Mouse (Mus musculus) forebrain, postnatal 0 days (tissue): Measurements from ENCODE around the gene Tcte2. TPM values are rescaled to one million over a fixed set of nuclear protein-coding genes. Genes with fewer than 3 reads are reported as not detected.
"Not testable (repeated sequence)": the region's sequence is repeated elsewhere in the genome, so short reads cannot be mapped to it uniquely, and the experiment has no call there.

Experiments used
- ATAC-seq: fragments of 200-750 bp; cut with Nextera tagmentation; 2 replicates; pipeline ENCODE4 v1.8.0; 2017; ENCODE audit warnings: mild to moderate bottlenecking, moderate library complexity
- DNase-seq: peaks from one replicate; pipeline ENCODE4 v3.0.0-alpha.2; 2015
- H3K27ac ChIP-seq: fragments of 300-500 bp; sonication (generic); 2 replicates; pipeline ENCODE4 v1.5.1; 2014; ENCODE audit warnings: low read depth, mild to moderate bottlenecking, antibody characterized with exemption, low read length, moderate library complexity, mixed read lengths
- H3K27me3 ChIP-seq: fragments of 300-500 bp; sonication (generic); 2 replicates; pipeline ENCODE4 v1.6.1; 2014; ENCODE audit warnings: mild to moderate bottlenecking, low read length, mixed read lengths; ENCODE audit not compliant: insufficient read depth
- H3K36me3 ChIP-seq: fragments of 300-500 bp; sonication (generic); 2 replicates; pipeline ENCODE4 v1.6.1; 2014; ENCODE audit warnings: mild to moderate bottlenecking, moderate library complexity; ENCODE audit not compliant: insufficient read depth
- H3K4me1 ChIP-seq: fragments of 300-500 bp; sonication (generic); 2 replicates; pipeline ENCODE4 v1.6.1; 2014; ENCODE audit warnings: antibody characterized with exemption; ENCODE audit not compliant: insufficient read depth
- H3K4me2 ChIP-seq: fragments of 300-500 bp; sonication (generic); 2 replicates; pipeline ENCODE4 v1.6.1; 2014; ENCODE audit warnings: low read depth, mild to moderate bottlenecking, moderate library complexity
- H3K4me3 ChIP-seq: fragments of 300-500 bp; sonication (generic); 2 replicates; pipeline ENCODE4 v1.5.1; 2014; ENCODE audit warnings: low read depth, low read length, mixed read lengths
- H3K9ac ChIP-seq: fragments of 300-500 bp; sonication (generic); 2 replicates; pipeline ENCODE4 v1.6.1; 2014; ENCODE audit warnings: mild to moderate bottlenecking
- H3K9me3 ChIP-seq: fragments of 300-500 bp; sonication (generic); 2 replicates; pipeline ENCODE4 v1.6.1; 2016; ENCODE audit warnings: low read length
- CTCF ChIP-seq: sonication (generic); IDR thresholded peaks from 2 replicates; pipeline ENCODE4 v1.5.1; 2016; ENCODE audit warnings: antibody characterized with exemption, control low read depth, low read depth
- WGBS: fragments of 180-500 bp; shearing (Covaris S2); extraction: QIAGEN DNeasy Blood & Tissue Kit; methylation state at CpG from one replicate; pipeline ENCODE4 v1.1.7; 2014; 5-methylcytosine and 5-hydroxymethylcytosine counted together
- polyA plus RNA-seq: library from polyadenylated mRNA; unstranded; fragments of >200 nt; fragmentation: Nextera tagmentation; extraction: Ambion mirVana; gene quantifications from 2 replicates; pipeline ENCODE4 v1.2.1, GENCODE M21; 2015
- total RNA-seq: library from RNA; depleted of rRNA; stranded (reverse); fragments of >200 nt; gene quantifications from 2 replicates; pipeline ENCODE4 v1.2.3, GENCODE M21; 2014; rRNA removed

Gene Tcte2
- total RNA-seq (22.7 and 22.9 TPM in 2 replicates), polyA plus RNA-seq (9.3 and 10.7 TPM in 2 replicates)

DNA sequence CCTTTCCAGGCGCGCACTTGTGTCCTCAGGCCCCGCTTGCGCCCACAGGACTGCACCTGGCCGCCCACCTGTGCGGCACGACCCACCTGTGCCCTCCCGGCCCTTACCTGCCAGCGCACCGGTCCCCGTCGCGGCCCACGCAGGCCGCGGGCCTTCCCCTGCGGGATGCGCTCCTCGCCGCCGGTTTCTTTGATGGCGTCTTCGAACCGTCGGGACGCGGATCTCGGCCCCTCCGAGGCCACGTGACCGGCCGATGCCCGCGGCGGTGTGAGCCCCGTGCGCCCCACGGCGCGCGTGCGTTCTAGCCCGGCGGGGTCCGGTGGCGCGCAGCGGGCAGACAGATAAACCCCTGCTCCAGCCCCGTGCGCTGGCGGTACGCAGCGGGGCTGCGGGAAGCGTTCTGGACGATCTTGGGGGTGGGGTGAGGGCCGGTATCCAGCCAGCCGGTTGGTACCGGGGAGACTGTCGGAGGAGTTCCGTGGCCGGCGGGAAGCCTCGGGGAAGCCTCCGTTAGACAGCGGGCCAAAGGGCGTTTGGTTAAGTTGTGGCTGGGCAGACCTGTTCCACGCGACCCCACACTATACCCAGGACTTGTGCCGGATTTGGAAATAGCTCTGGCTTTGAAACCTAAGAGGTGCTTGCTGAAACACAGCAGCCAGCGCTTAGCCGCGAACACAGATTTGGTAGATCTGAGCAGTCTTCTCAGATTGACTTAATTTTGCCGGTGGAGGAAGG is at the start of gene Tcte2:
Gene Tcte2 (minus strand): TSS at position 647 of the 735 bp plus-strand sequence.
- H3K27me3 ChIP-seq = no peaks in the 10 kb centered on the region
- TF ChIP-seq CTCF = no peak
- no peaks in the 10 kb centered on the region for H3K9me3 ChIP-seq
- peak; percentile 68 for DNase-seq
- ATAC-seq = peak; percentile 21
- peak within 1 kb of the TSS; percentile 78 for H3K4me2 ChIP-seq
- H3K36me3 ChIP-seq = no peaks in the 10 kb centered on the region
- peak within 1 kb of the TSS; percentile 98 for H3K4me3 ChIP-seq
- peak within 1 kb of the TSS; percentile 99 for H3K27ac ChIP-seq
- H3K4me1 ChIP-seq = peaks cover 12% of the 10 kb centered on the region; the same call in 1 of the 2 replicates
- 3% methylated on average over 74 of the region's 74 CpGs for whole genome bisulfite sequencing
- peak within 1 kb of the TSS; percentile 100 for H3K9ac ChIP-seq

DNA sequence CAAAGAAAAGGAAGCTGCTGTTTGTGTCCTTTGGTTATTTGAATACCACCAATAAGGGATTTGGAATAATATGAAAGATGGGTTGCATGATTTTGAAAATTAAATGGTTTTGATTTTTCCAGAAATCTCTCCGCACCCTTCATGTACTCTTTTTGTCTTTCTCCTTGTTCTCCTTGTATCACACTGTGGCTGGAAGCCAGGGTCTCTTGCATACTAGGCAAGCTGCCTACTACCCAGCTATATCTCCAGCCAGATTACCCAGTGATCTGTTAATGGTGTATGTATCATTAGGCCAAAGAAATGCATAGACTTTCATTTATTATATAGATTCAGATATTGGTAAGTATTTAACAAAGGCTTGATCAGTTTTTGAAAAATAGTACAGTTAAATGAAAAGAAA is 44.4 kb upstream of the Tcte2 start:
- no peaks in the 10 kb centered on the region for H3K4me1 ChIP-seq
- H3K4me3 ChIP-seq = no peak overlapping the region
- H3K9ac ChIP-seq = no peak overlapping the region
- ATAC-seq = no peak
- DNase-seq = no peak
- no peaks in the 10 kb centered on the region for H3K27me3 ChIP-seq
- no peak for TF ChIP-seq CTCF
- WGBS = 84% methylated on average over 1 of the region's 1 CpGs
- no peak overlapping the region for H3K27ac ChIP-seq
- no peaks in the 10 kb centered on the region for H3K9me3 ChIP-seq
- peaks cover 35% of the 10 kb centered on the region for H3K36me3 ChIP-seq
- no peak overlapping the region for H3K4me2 ChIP-seq

DNA sequence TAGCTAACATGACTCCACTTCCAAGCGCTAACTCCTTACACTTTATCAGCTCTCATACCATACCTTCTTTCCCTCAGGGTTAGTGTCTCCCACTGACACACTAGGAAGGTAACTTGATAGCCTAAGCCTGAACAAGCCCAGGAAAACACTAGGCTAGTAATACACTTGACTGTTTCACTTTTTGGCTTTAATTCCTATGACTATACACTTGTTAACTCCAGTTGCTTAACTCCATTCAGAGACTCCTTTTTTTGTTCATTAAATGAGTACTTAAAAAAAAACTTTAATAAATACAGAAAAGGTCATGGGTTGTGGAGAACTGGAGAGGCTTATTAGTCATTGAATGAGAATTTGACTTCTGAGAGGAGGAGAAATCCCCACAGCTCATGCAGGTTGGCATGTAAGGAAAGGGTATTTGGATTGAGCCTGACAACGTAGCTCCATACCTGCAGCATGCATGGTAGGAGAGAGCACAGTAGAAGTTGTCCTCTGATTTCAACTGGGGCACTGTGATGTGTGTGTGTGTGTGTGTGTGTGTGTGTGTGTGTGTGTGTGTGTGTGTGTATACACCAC is 41.3 kb upstream of the Tcte2 start:
- H3K4me1 ChIP-seq = no peaks in the 10 kb centered on the region
- H3K4me2 ChIP-seq = no peak overlapping the region
- H3K36me3 ChIP-seq = peaks cover 23% of the 10 kb centered on the region
- H3K27me3 ChIP-seq = no peaks in the 10 kb centered on the region
- DNase-seq (no peak), ATAC-seq (no peak)
- TF ChIP-seq CTCF = no peak
- H3K9me3 ChIP-seq = no peaks in the 10 kb centered on the region
- H3K4me3 ChIP-seq = no peak overlapping the region
- H3K9ac ChIP-seq = no peak overlapping the region
- no peak overlapping the region for H3K27ac ChIP-seq
- 84% methylated on average over 2 of the region's 2 CpGs for WGBS

DNA sequence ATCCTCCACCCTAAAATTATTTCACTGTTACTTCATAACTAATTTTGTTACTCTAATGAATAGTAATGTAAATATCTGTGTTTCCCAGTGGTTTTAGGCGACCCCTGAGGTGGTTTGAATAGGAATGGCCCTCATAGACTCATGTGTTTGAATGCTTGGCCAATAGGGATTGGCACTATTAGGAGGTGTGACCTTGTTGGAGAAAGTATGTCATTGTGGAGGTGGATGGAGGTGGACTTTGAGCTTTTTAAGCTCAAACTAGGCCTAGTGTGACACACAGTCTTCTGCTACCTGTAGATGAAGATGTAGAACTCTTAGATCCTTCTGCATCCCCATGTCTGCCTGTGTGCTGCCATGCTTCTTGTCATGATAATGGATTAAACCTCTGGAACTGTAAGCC is 36.1 kb upstream of the Tcte2 start:
- WGBS = 93% methylated on average over 1 of the region's 1 CpGs
- Histone ChIP-seq H3K9ac (no peak overlapping the region), H3K36me3 (no peaks in the 10 kb centered on the region), H3K4me2 (no peak overlapping the region), H3K9me3 (no peaks in the 10 kb centered on the region), H3K4me3 (no peak overlapping the region), H3K27ac (no peak overlapping the region), H3K27me3 (no peaks in the 10 kb centered on the region), H3K4me1 (no peaks in the 10 kb centered on the region)
- DNase-seq = no peak
- TF ChIP-seq CTCF = no peak
- ATAC-seq = no peak

DNA sequence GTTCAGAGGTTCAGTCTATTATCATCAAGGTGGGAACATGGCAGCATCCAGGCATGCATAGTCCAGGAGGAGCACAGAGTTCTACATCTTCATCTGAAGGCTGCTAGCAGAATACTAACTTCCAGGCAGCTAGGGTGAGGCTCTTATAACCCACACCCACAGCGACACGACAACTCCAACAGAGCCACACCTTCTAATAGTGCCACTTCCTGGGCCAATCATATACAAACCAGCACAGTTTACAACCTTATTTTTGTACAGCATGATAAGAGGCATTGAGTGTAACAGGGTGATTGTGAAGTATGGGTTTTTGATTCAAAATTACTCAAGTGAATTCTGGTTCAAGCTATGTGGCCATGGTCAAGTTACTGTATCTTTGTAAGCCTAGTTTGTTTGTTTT is 28.4 kb upstream of the Tcte2 start:
- not testable (repeated sequence) for DNase-seq, H3K4me2 ChIP-seq
- 95% methylated on average over 2 of the region's 2 CpGs for WGBS

DNA sequence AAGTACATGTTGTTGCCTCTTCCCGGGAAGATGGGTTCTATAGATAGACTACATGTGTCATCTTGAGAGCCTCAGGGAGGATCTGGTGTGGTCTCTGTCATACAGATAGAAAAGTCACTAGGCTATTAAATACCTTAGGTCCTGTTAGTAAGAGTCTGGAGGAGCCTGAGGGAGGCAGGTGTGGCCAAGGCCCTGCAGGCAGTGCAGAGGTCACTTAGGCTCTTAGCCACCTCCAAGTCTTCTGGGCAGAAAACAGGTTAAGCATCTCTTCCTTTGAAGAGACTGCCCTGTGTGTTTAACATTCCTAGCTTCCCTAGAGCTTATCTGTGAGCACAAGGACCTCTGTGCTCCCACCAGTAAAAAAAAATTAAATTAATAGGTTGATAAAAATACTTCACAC is 21.8 kb upstream of the Tcte2 start:
- no peaks in the 10 kb centered on the region for H3K9me3 ChIP-seq
- H3K27ac ChIP-seq = no peak overlapping the region
- no peak for TF ChIP-seq CTCF
- no peak overlapping the region for H3K4me2 ChIP-seq
- H3K9ac ChIP-seq = no peak overlapping the region
- no peaks in the 10 kb centered on the region for H3K36me3 ChIP-seq
- WGBS = 78% methylated on average over 1 of the region's 1 CpGs
- no peaks in the 10 kb centered on the region for H3K4me1 ChIP-seq
- no peak for ATAC-seq
- no peaks in the 10 kb centered on the region for H3K27me3 ChIP-seq
- no peak for DNase-seq
- no peak overlapping the region for H3K4me3 ChIP-seq

More for the DNA sequence above, 28.4 kb upstream of the Tcte2 start:
- H3K9me3 ChIP-seq, H3K27ac ChIP-seq, H3K9ac ChIP-seq, H3K36me3 ChIP-seq, H3K4me3 ChIP-seq, H3K4me1 ChIP-seq, ATAC-seq, H3K27me3 ChIP-seq: not testable (repeated sequence)

DNA sequence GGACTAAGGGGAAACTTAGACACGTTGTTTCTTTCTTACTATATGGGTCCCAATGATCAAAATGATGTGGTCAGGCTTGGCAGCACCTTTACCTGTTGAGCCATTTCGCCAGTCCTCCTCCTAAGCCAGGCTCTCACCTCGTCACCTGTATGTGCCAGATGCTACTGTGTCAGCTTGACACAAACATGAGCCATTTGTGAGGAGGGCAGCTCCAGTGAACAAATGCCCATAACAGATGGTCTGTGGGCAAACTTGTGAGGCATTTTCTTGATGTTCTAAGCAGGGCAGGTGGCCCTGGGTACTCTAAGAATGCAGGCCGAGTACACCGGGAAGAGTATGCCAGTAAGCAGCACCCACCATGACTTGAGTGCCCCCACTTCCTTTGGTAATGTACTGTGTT is 20.3 kb upstream of the Tcte2 start:
- Histone ChIP-seq H3K4me1 (no peaks in the 10 kb centered on the region), H3K27me3 (no peaks in the 10 kb centered on the region), H3K4me3 (no peak overlapping the region), H3K36me3 (no peaks in the 10 kb centered on the region), H3K27ac (no peak overlapping the region), H3K9ac (no peak overlapping the region), H3K4me2 (no peak overlapping the region), H3K9me3 (no peaks in the 10 kb centered on the region)
- no peak for TF ChIP-seq CTCF
- DNase-seq = no peak
- WGBS = 64% methylated on average over 5 of the region's 5 CpGs
- no peak for ATAC-seq
